Mouse (Mus musculus) brain, embryonic 14.5 days (tissue): ENCODE data around the gene Trmt1.

Experiments used
- CTCF ChIP-seq: fragments of 200-500 bp; IDR thresholded peaks from 2 replicates; pipeline ENCODE4 v1.5.1; 2012; ENCODE audit warnings: inconsistent platforms, mild to moderate bottlenecking, moderate library complexity, borderline replicate concordance; ENCODE audit not compliant: insufficient read depth, insufficient read length; ENCODE audit errors: extremely low read depth
- POLR2A ChIP-seq: fragments of 200-500 bp; IDR thresholded peaks from 2 replicates; pipeline ENCODE4 v1.6.1; 2012; ENCODE audit warnings: mild to moderate bottlenecking, inconsistent platforms, borderline replicate concordance; ENCODE audit not compliant: poor library complexity, insufficient read depth, insufficient read length, severe bottlenecking; ENCODE audit errors: extremely low read depth

- TF ChIP-seq CTCF = no peak
- no peak for TF ChIP-seq POLR2A
Observed at GRCm38 (mm10) chr8:84709931-84710330, 23.8 kb downstream of the Trmt1 start.
